Mouse (Mus musculus) forebrain, embryonic 11.5 days (tissue): ENCODE data around the gene Grb10. TPM values are rescaled to one million over a fixed set of nuclear protein-coding genes. Genes with fewer than 3 reads are reported as not detected.

ENCODE experiments used
- ATAC-seq: fragments of 200-750 bp; cut with Nextera tagmentation; replicated peaks from 2 replicates; pipeline ENCODE4 v1.8.0; 2017; ENCODE audit warnings: moderate TSS enrichment; ENCODE audit not compliant: low FRiP score
- DNase-seq: peaks from one replicate; pipeline ENCODE4 v3.0.0-alpha.2; 2017; ENCODE audit warnings: low spot score
- H3K27ac ChIP-seq: fragments of 300-500 bp; sonication (generic); 2 replicates; pipeline ENCODE4 v1.5.1; 2014; ENCODE audit warnings: low read depth, low read length
- H3K27me3 ChIP-seq: fragments of 300-500 bp; sonication (generic); 2 replicates; pipeline ENCODE4 v1.6.1; 2014; ENCODE audit warnings: mild to moderate bottlenecking, low read length, mixed read lengths; ENCODE audit not compliant: control insufficient read depth, insufficient read depth
- H3K36me3 ChIP-seq: fragments of 300-500 bp; sonication (generic); 2 replicates; pipeline ENCODE4 v1.6.1; 2014; ENCODE audit warnings: mild to moderate bottlenecking, low read length, moderate library complexity, mixed read lengths; ENCODE audit not compliant: control insufficient read depth, insufficient read depth
- H3K4me1 ChIP-seq: fragments of 300-500 bp; sonication (generic); replicated peaks from 2 replicates; pipeline ENCODE4 v1.6.1; 2014; ENCODE audit warnings: low read length, mixed read lengths; ENCODE audit not compliant: control insufficient read depth, insufficient read depth
- H3K4me2 ChIP-seq: fragments of 300-500 bp; sonication (generic); 2 replicates; pipeline ENCODE4 v1.6.1; 2014; ENCODE audit warnings: low read depth, mild to moderate bottlenecking, low read length, moderate library complexity, mixed read lengths; ENCODE audit not compliant: severe bottlenecking
- H3K4me3 ChIP-seq: fragments of 300-500 bp; sonication (generic); 2 replicates; pipeline ENCODE4 v1.5.1; 2014; ENCODE audit warnings: low read depth, low read length
- H3K9ac ChIP-seq: fragments of 300-500 bp; sonication (generic); 2 replicates; pipeline ENCODE4 v1.6.1; 2014; ENCODE audit warnings: low read length
- H3K9me3 ChIP-seq: fragments of 300-500 bp; sonication (generic); 2 replicates; pipeline ENCODE4 v1.6.1; 2016; ENCODE audit warnings: low read length, mixed read lengths; ENCODE audit not compliant: control insufficient read depth
- WGBS: fragments of 180-500 bp; shearing (Covaris S2); extraction: QIAGEN DNeasy Blood & Tissue Kit; methylation state at CpG from one replicate; pipeline ENCODE4 v1.1.7; 2014; 5-methylcytosine and 5-hydroxymethylcytosine counted together
- polyA plus RNA-seq: library from polyadenylated mRNA; unstranded; fragments of >200 nt; fragmentation: Nextera tagmentation; extraction: Ambion mirVana; gene quantifications from 2 replicates; pipeline ENCODE4 v1.2.1, GENCODE M21; 2014

Grb10 gene
- polyA plus RNA-seq, 1 experiment from 2014 or later: 158 TPM

DNA sequence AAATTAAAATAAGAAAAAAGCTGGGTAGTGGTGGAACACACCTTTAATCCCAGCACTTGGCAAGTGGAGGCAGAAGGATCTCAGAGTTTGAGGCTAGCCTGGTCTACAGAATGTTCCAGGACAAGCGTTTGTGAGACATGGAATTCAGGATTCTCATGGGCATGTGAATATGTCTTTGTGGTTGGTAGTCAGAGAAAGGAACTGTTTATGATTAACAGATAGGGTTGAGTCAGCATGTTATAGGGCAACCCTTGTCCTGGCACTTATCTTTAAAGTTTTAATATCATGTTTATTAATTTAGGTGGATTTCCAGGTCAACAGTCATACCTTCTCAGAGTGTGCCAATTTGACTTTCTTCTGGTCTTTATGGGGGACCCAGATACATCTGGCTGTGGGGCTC is 144.7 kb downstream of the Grb10 start:
- H3K27ac ChIP-seq: no peak overlapping the region
- no peak for ATAC-seq
- WGBS: 94% methylated on average over 1 of the region's 1 CpGs
- DNase-seq: no peak
- no peaks in the 10 kb centered on the region for H3K4me1 ChIP-seq
- H3K9me3 ChIP-seq: no peaks in the 10 kb centered on the region
- H3K4me2 ChIP-seq: no peak overlapping the region
- no peak overlapping the region for H3K4me3 ChIP-seq
- no peaks in the 10 kb centered on the region for H3K27me3 ChIP-seq
- no peak overlapping the region for H3K9ac ChIP-seq
- no peaks in the 10 kb centered on the region for H3K36me3 ChIP-seq

- H3K27ac ChIP-seq: no peak overlapping the region
- H3K4me1 ChIP-seq: no peaks in the 10 kb centered on the region
- no peaks in the 10 kb centered on the region for H3K27me3 ChIP-seq
- no peak overlapping the region for H3K9ac ChIP-seq
- H3K4me3 ChIP-seq: no peak overlapping the region
- H3K9me3 ChIP-seq: no peaks in the 10 kb centered on the region
- no peaks in the 10 kb centered on the region for H3K36me3 ChIP-seq
- ATAC-seq: no peak
- no peak overlapping the region for H3K4me2 ChIP-seq
- DNase-seq: no peak
- 60% methylated on average over 10 of the region's 10 CpGs for WGBS
These were observed 145.4 kb downstream of the Grb10 start for GRCm38 (mm10) chr11:11892993-11893602.

- no peaks in the 10 kb centered on the region for H3K27me3 ChIP-seq
- no peak overlapping the region for H3K9ac ChIP-seq
- DNase-seq (no peak), ATAC-seq (no peak)
- H3K4me2 ChIP-seq: no peak overlapping the region
- H3K4me3 ChIP-seq: no peak overlapping the region
- H3K27ac ChIP-seq: no peak overlapping the region
- no peaks in the 10 kb centered on the region for H3K9me3 ChIP-seq
- no peaks in the 10 kb centered on the region for H3K36me3 ChIP-seq
- no peaks in the 10 kb centered on the region for H3K4me1 ChIP-seq
These were observed 146.7 kb downstream of the Grb10 start for GRCm38 (mm10) chr11:11891832-11892231.

DNA sequence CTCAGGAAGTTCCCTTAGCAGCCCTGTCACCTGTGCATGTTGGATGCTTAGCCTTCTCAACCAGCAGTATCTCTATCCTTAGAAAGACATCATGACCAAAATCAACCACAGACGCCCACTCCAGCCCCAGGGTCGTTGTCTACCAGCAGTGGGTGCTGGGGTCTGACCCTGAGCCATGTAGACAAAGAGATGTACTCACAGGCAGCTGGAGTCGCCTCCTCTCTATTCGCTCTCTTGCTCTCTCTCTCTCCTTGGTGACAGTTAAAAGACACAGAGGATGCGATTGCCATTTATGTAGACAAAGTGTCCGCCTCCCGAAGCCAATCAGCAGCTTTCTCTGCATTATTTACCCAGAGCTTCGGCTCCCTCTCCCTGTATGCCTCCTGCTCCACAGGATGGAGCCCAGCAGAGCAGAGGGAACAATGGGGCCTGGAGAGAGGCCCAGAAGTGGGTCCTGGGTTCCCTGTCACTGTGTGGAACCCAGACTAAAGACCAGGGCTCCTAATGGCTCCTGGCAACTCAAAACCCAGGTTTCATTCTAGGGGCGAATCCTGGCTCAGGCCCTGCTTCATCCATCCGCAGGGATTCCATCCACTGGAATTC is 148.2 kb downstream of the Grb10 start:
- Histone ChIP-seq H3K4me2 (no peak overlapping the region), H3K36me3 (no peaks in the 10 kb centered on the region), H3K27ac (no peak overlapping the region)

GRCm38 (mm10) chr11:11888727-11889126 is 149.8 kb downstream of the Grb10 start:
- Histone ChIP-seq H3K4me1 (0 out of 2 replicates have a peak, but pooled peaks cover 3% of the 10 kb centered on the region), H3K27me3 (no peaks in the 10 kb centered on the region), H3K36me3 (no peaks in the 10 kb centered on the region), H3K4me3 (no peak overlapping the region), H3K4me2 (no peak overlapping the region), H3K27ac (no peak overlapping the region), H3K9me3 (no peaks in the 10 kb centered on the region), H3K9ac (no peak overlapping the region)
- 91% methylated on average over 3 of the region's 3 CpGs for WGBS
- ATAC-seq: no peak
- DNase-seq: no peak

More for the DNA sequence above, 148.2 kb downstream of the Grb10 start:
- H3K9me3 ChIP-seq: no peaks in the 10 kb centered on the region
- H3K4me3 ChIP-seq: no peak overlapping the region
- WGBS: 64% methylated on average over 10 of the region's 10 CpGs
- H3K27me3 ChIP-seq: no peaks in the 10 kb centered on the region
- no peak for DNase-seq
- no peak for ATAC-seq
- H3K9ac ChIP-seq: 0 out of 2 replicates have a peak overlapping the region, but pooled peaks have one; percentile 24
- 0 out of 2 replicates have a peak, but pooled peaks cover 3% of the 10 kb centered on the region for H3K4me1 ChIP-seq

DNA sequence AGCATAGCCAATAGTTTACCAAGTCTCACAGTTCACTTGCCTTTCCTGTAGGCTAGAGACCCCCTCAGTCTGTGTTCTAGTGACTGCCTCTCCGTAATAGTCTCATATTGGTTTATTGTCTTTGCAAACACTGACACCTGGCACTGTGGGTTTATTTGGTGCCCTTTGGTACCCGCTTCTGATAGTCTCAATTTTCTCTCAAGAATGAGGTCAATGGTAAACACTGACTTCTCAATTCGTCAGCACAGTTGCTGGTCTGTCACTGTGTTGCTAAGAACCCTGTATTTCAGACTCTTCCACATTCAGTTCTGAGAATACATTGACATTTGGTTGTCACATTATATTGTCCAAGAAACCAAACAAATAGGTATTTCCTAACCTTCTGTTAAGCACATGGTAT is 150.4 kb downstream of the Grb10 start:
- no peaks in the 10 kb centered on the region for H3K36me3 ChIP-seq
- 78% methylated on average over 3 of the region's 3 CpGs for WGBS
- no peaks in the 10 kb centered on the region for H3K9me3 ChIP-seq
- H3K27ac ChIP-seq: no peak overlapping the region
- H3K4me3 ChIP-seq: no peak overlapping the region
- H3K4me1 ChIP-seq: 0 out of 2 replicates have a peak, but pooled peaks cover 3% of the 10 kb centered on the region
- H3K9ac ChIP-seq: no peak overlapping the region
- no peak for DNase-seq
- H3K4me2 ChIP-seq: no peak overlapping the region
- no peaks in the 10 kb centered on the region for H3K27me3 ChIP-seq
- ATAC-seq: no peak

DNA sequence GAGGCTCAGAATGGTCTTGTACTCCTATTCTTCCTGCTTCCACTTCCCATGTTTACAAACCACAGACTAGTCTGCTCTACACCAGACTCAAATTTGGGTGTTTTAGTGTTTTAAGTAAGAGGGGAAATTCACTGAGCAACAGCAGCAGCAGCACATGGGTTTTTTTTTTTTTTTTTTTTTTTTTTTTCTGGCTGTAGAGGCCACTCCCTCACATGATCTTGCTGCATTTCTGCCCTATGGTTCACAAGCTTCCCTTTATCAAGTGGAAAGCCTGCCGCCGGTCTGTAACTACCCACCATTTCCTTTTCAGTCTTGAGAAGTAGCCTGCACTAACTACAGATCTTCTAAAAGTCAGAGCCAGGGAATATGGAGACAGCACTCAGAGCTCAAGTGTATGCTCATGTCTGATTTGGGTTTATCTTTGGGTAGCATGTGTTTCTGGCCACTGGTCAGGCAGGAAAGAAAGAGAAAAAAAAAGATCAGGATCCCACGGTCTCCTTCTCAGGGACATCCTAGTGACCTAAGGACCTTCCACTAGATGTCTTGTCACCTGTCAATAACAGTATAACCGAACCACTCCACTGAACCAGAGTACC is 152.0 kb downstream of the Grb10 start:
- no peak for ATAC-seq
- Histone ChIP-seq H3K9me3 (no peaks in the 10 kb centered on the region), H3K36me3 (no peaks in the 10 kb centered on the region), H3K27ac (no peak overlapping the region), H3K4me1 (peaks cover 3% of the 10 kb centered on the region; the same call in 1 of the 2 replicates), H3K9ac (no peak overlapping the region), H3K27me3 (no peaks in the 10 kb centered on the region), H3K4me2 (no peak overlapping the region), H3K4me3 (no peak overlapping the region)
- 66% methylated on average over 4 of the region's 4 CpGs for WGBS
- DNase-seq: no peak

DNA sequence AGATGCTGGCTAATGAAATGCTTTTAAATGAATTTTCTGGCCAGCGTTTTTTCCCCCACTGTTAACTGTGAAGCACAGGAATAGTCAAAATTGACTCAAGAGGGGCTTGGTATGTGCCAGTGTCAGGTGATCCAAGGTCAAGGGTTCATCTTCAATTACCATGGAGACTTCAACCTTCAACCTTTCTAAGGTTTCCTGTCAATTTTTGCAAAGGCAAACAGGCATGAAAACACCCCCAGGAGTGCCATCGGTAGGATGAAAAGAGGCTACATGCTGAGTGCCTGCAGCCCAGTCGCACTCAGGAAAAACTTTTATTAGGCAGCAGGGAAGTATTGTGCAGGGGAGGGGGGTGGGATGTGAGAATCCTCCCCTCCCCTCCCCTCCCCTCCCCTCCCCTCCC is 152.6 kb downstream of the Grb10 start:
- Histone ChIP-seq H3K4me1 (peaks cover 3% of the 10 kb centered on the region; the same call in 1 of the 2 replicates), H3K9ac (no peak overlapping the region), H3K27ac (no peak overlapping the region), H3K4me3 (no peak overlapping the region), H3K4me2 (no peak overlapping the region), H3K9me3 (no peaks in the 10 kb centered on the region), H3K36me3 (no peaks in the 10 kb centered on the region), H3K27me3 (no peaks in the 10 kb centered on the region)
- no peak for DNase-seq
- no peak for ATAC-seq
- 8% methylated on average over 3 of the region's 3 CpGs for WGBS
